Mouse (Mus musculus): ENCODE data around the gene B020031M17Rik. TPM values are rescaled to one million over a fixed set of nuclear protein-coding genes. Genes with fewer than 3 reads are reported as not detected.

The B020031M17Rik gene
- polyA plus RNA-seq, 1 experiment from 2014 or later, result not detected

Other genes starting within 250 kb of the B020031M17Rik start
- 1.8 and 2.3 TPM in 2 replicates for gene Nim1k, start 194.9 kb downstream of the B020031M17Rik start, polyA plus RNA-seq (2014; fragmentation: Nextera tagmentation; extraction: Ambion mirVana)
- 34.9 and 37.4 TPM in 2 replicates for gene Zfp131, start 159.9 kb downstream of the B020031M17Rik start, polyA plus RNA-seq (2014; fragmentation: Nextera tagmentation; extraction: Ambion mirVana)
- not detected in 2 replicates for gene AF067063, start 120.6 kb downstream of the B020031M17Rik start, polyA plus RNA-seq (2014; fragmentation: Nextera tagmentation; extraction: Ambion mirVana)
- not detected in 2 replicates for gene D13Ertd608e, start 114.8 kb downstream of the B020031M17Rik start, polyA plus RNA-seq (2014; fragmentation: Nextera tagmentation; extraction: Ambion mirVana)
- not detected in 2 replicates for gene Tcstv1, start 56.0 kb downstream of the B020031M17Rik start, polyA plus RNA-seq (2014; fragmentation: Nextera tagmentation; extraction: Ambion mirVana)
- gene Gm21761, start 21.5 kb downstream of the B020031M17Rik start, polyA plus RNA-seq (2014; fragmentation: Nextera tagmentation; extraction: Ambion mirVana), result not detected in 2 replicates
- gene Gm36079, start 76.2 kb upstream of the B020031M17Rik start, polyA plus RNA-seq (2014; fragmentation: Nextera tagmentation; extraction: Ambion mirVana), result not detected in 2 replicates
- gene Gm21188, start 101.4 kb upstream of the B020031M17Rik start, polyA plus RNA-seq (2014; fragmentation: Nextera tagmentation; extraction: Ambion mirVana), result 0.13 and 0.22 TPM in 2 replicates
- gene Gm20767, start 189.4 kb upstream of the B020031M17Rik start, polyA plus RNA-seq (2014; fragmentation: Nextera tagmentation; extraction: Ambion mirVana), result not detected in 2 replicates
- not detected in 2 replicates for gene Gm21818, start 221.6 kb upstream of the B020031M17Rik start, polyA plus RNA-seq (2014; fragmentation: Nextera tagmentation; extraction: Ambion mirVana)